Mouse (Mus musculus) midbrain, embryonic 16.5 days (tissue): ENCODE results near the gene Pcsk2. TPM values are rescaled to one million over a fixed set of nuclear protein-coding genes. Genes with fewer than 3 reads are reported as not detected.

ENCODE experiments used
- ATAC-seq: fragments of 200-750 bp; cut with Nextera tagmentation; 2 replicates; pipeline ENCODE4 v1.8.0; 2017; ENCODE audit warnings: moderate TSS enrichment
- H3K27ac ChIP-seq: fragments of 300-500 bp; sonication (generic); 2 replicates; pipeline ENCODE4 v1.5.1; 2014; ENCODE audit warnings: mild to moderate bottlenecking, low read length, mixed read lengths
- H3K27me3 ChIP-seq: fragments of 300-500 bp; sonication (generic); 2 replicates; pipeline ENCODE4 v1.6.1; 2014; ENCODE audit warnings: low read depth, low read length, mixed read lengths; ENCODE audit not compliant: control insufficient read depth, insufficient read depth
- H3K36me3 ChIP-seq: fragments of 300-500 bp; sonication (generic); 2 replicates; pipeline ENCODE4 v1.6.1; 2014; ENCODE audit warnings: mild to moderate bottlenecking, low read length, moderate library complexity, mixed read lengths; ENCODE audit not compliant: control insufficient read depth, insufficient read depth
- H3K4me1 ChIP-seq: fragments of 300-500 bp; sonication (generic); 2 replicates; pipeline ENCODE4 v1.6.1; 2014; ENCODE audit warnings: mild to moderate bottlenecking, low read length, mixed read lengths; ENCODE audit not compliant: control insufficient read depth, insufficient read depth
- H3K4me2 ChIP-seq: fragments of 300-500 bp; sonication (generic); 2 replicates; pipeline ENCODE4 v1.6.1; 2014; ENCODE audit warnings: mild to moderate bottlenecking, low read length, mixed read lengths
- H3K4me3 ChIP-seq: fragments of 300-500 bp; sonication (generic); 2 replicates; pipeline ENCODE4 v1.5.1; 2014; ENCODE audit warnings: low read depth, mild to moderate bottlenecking, low read length, moderate library complexity, mixed read lengths
- H3K9ac ChIP-seq: fragments of 300-500 bp; sonication (generic); 2 replicates; pipeline ENCODE4 v1.6.1; 2014; ENCODE audit warnings: low read depth, low read length, mixed read lengths
- H3K9me3 ChIP-seq: fragments of 300-500 bp; sonication (generic); replicated peaks from 2 replicates; pipeline ENCODE4 v1.6.1; 2014; ENCODE audit warnings: mild to moderate bottlenecking, low read length, mixed read lengths; ENCODE audit not compliant: control insufficient read depth, poor library complexity, severe bottlenecking
- WGBS: fragments of 180-500 bp; shearing (Covaris S2); extraction: QIAGEN DNeasy Blood & Tissue Kit; methylation state at CpG from one replicate; pipeline ENCODE4 v1.1.7; 2014; 5-methylcytosine and 5-hydroxymethylcytosine counted together
- polyA plus RNA-seq: library from polyadenylated mRNA; unstranded; fragments of >200 nt; fragmentation: Nextera tagmentation; extraction: Ambion mirVana; gene quantifications from 2 replicates; pipeline ENCODE4 v1.2.1, GENCODE M21; 2015

Pcsk2 gene
- polyA plus RNA-seq, 1 experiment from 2014 or later, result 35.2 TPM

GRCm38 (mm10) chr2:143732501-143732900, 186.5 kb downstream of the Pcsk2 start:
- Histone ChIP-seq H3K36me3 (no peaks in the 10 kb centered on the region), H3K4me3 (no peak overlapping the region), H3K9me3 (no peaks in the 10 kb centered on the region), H3K27ac (no peak overlapping the region), H3K9ac (no peak overlapping the region), H3K27me3 (no peaks in the 10 kb centered on the region), H3K4me2 (no peak overlapping the region), H3K4me1 (no peaks in the 10 kb centered on the region)
- WGBS, result 88% methylated on average over 10 of the region's 10 CpGs
- no peak for ATAC-seq

- 86% methylated on average over 3 of the region's 3 CpGs for WGBS
- Histone ChIP-seq H3K36me3 (no peaks in the 10 kb centered on the region), H3K4me1 (no peaks in the 10 kb centered on the region), H3K4me2 (no peak overlapping the region), H3K9ac (no peak overlapping the region), H3K27ac (no peak overlapping the region), H3K4me3 (no peak overlapping the region), H3K27me3 (no peaks in the 10 kb centered on the region), H3K9me3 (no peaks in the 10 kb centered on the region)
- no peak for ATAC-seq
These were observed 189.5 kb downstream of the Pcsk2 start for GRCm38 (mm10) chr2:143735442-143735841.

GRCm38 (mm10) chr2:143739475-143740226, 193.7 kb downstream of the Pcsk2 start:
- no peak for ATAC-seq
- Histone ChIP-seq H3K27ac (no peak overlapping the region), H3K36me3 (no peaks in the 10 kb centered on the region), H3K9ac (no peak overlapping the region), H3K4me2 (no peak overlapping the region), H3K27me3 (no peaks in the 10 kb centered on the region), H3K4me3 (no peak overlapping the region), H3K9me3 (no peaks in the 10 kb centered on the region), H3K4me1 (no peaks in the 10 kb centered on the region)
- 85% methylated on average over 7 of the region's 7 CpGs for WGBS

- Histone ChIP-seq H3K4me3 (no peak overlapping the region), H3K9ac (no peak overlapping the region), H3K9me3 (no peaks in the 10 kb centered on the region), H3K4me1 (no peaks in the 10 kb centered on the region), H3K4me2 (no peak overlapping the region), H3K36me3 (no peaks in the 10 kb centered on the region), H3K27me3 (no peaks in the 10 kb centered on the region), H3K27ac (no peak overlapping the region)
- 96% methylated on average over 5 of the region's 5 CpGs for WGBS
- no peak for ATAC-seq
These were observed 196.5 kb downstream of the Pcsk2 start for GRCm38 (mm10) chr2:143742436-143742835.

GRCm38 (mm10) chr2:143743081-143743480, 197.1 kb downstream of the Pcsk2 start:
- no peak for ATAC-seq
- no peaks in the 10 kb centered on the region for H3K9me3 ChIP-seq
- no peaks in the 10 kb centered on the region for H3K36me3 ChIP-seq
- 88% methylated on average over 4 of the region's 4 CpGs for WGBS
- H3K9ac ChIP-seq, result no peak overlapping the region
- H3K4me3 ChIP-seq, result no peak overlapping the region
- no peak overlapping the region for H3K27ac ChIP-seq
- H3K27me3 ChIP-seq, result no peaks in the 10 kb centered on the region
- no peaks in the 10 kb centered on the region for H3K4me1 ChIP-seq
- H3K4me2 ChIP-seq, result no peak overlapping the region

DNA sequence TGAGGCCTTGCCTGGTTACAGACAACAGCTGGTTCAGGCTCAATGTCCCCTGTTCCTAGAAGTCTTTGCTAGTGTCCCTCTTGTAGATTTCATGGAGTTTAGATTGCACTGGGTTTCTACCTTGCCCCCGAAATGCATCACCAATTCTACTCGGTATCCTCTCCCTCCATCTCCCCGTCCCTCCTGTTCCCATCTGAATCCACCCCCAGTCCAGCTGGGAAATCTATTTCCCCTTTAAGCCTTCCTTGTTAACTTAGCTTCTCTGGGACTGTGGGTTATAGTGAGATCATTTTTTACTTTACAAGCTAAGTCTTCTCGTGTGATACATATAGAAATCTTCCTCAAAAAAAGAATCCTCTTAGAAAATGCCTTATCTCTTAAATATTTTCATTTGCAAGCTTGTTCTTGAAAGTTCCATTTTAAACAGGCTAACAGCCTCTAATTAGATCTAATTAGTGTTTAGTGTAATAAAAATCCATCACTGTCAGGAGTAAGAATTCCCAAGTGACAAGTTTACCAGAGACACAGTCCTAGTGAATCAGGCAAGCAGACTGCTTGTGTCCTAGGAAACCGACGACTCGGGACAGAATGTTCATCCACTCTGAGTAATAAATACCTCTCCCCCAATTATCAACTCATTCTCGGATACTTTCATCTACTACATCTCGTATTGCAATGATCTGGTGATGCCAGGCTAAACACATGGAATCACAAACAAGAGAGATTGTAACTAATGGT, 206.3 kb downstream of the Pcsk2 start:
- Histone ChIP-seq H3K36me3 (no peaks in the 10 kb centered on the region), H3K9me3 (0 out of 2 replicates have a peak, but pooled peaks cover 3% of the 10 kb centered on the region), H3K4me2 (no peak overlapping the region), H3K4me3 (no peak overlapping the region), H3K27me3 (no peaks in the 10 kb centered on the region), H3K9ac (no peak overlapping the region), H3K27ac (no peak overlapping the region), H3K4me1 (no peaks in the 10 kb centered on the region)
- WGBS, result 78% methylated on average over 9 of the region's 9 CpGs
- ATAC-seq, result no peak

DNA sequence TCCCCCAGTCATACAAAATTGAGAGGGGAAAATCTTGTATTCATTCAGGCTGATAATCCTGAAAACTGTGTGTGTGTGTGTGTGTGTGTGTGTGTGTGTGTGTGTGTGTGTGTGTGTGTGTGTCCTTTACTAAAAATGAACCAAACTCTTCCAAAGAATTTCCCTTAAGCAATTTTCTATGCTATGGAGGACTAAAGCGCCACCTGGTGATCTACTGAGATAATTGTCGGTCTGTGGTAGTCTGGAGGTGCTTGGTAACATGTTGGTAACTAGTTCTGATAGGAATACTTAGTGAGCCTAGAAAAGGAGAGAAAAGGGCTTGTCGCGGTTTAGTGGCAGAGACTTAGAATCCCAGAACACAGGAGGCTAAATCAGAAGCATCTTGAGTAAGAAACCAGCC, 230.5 kb downstream of the Pcsk2 start:
- Histone ChIP-seq H3K36me3 (no peaks in the 10 kb centered on the region), H3K9ac (no peak overlapping the region), H3K4me1 (no peaks in the 10 kb centered on the region), H3K27ac (no peak overlapping the region), H3K4me2 (no peak overlapping the region), H3K4me3 (no peak overlapping the region), H3K27me3 (no peaks in the 10 kb centered on the region), H3K9me3 (peaks cover 5% of the 10 kb centered on the region)
- 17% methylated on average over 4 of the region's 4 CpGs for WGBS
- ATAC-seq, result no peak

- no peaks in the 10 kb centered on the region for H3K4me1 ChIP-seq
These were observed 234.4 kb downstream of the Pcsk2 start for GRCm38 (mm10) chr2:143780310-143780709.

DNA sequence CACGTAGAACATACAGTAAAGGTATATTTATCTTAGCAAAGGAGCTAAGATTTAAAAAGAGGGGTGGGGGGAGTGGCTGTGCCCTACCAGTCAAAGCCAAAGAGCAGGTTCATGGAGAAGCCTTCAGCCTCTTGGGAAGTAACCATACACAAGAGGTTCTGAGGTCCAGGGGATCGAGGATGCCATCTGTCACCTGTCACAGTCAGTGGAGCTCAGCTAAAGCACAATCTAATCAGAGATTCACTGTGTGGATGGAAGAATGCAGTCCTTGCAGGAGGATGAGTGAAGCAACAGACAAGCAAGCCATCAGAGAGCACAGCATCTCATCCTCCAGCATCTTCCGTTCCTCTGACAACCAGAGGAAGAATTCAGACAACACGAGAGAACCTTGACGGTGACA, 244.0 kb downstream of the Pcsk2 start:
- Histone ChIP-seq H3K27ac (no peak overlapping the region), H3K9ac (no peak overlapping the region), H3K4me2 (no peak overlapping the region), H3K4me1 (no peaks in the 10 kb centered on the region), H3K27me3 (no peaks in the 10 kb centered on the region), H3K4me3 (no peak overlapping the region), H3K36me3 (peaks cover 6% of the 10 kb centered on the region; the same call in 1 of the 2 replicates), H3K9me3 (no peaks in the 10 kb centered on the region)
- WGBS, result 80% methylated on average over 5 of the region's 5 CpGs
- no peak for ATAC-seq

More at GRCm38 (mm10) chr2:143780310-143780709, 234.4 kb downstream of the Pcsk2 start:
- ATAC-seq, result peak; percentile 73
- 87% methylated on average over 2 of the region's 2 CpGs for WGBS
- Histone ChIP-seq H3K4me2 (no peak overlapping the region), H3K36me3 (peaks cover 4% of the 10 kb centered on the region; the same call in 1 of the 2 replicates), H3K27ac (no peak overlapping the region), H3K4me3 (no peak overlapping the region), H3K9me3 (no peaks in the 10 kb centered on the region), H3K9ac (no peak overlapping the region), H3K27me3 (no peaks in the 10 kb centered on the region)
